Mouse (Mus musculus): ENCODE data around the gene Gm11027. TPM values are rescaled to one million over a fixed set of nuclear protein-coding genes. Genes with fewer than 3 reads are reported as not detected.

The Gm11027 gene
- polyA plus RNA-seq, 1 experiment from 2014 or later = not detected

DNA sequence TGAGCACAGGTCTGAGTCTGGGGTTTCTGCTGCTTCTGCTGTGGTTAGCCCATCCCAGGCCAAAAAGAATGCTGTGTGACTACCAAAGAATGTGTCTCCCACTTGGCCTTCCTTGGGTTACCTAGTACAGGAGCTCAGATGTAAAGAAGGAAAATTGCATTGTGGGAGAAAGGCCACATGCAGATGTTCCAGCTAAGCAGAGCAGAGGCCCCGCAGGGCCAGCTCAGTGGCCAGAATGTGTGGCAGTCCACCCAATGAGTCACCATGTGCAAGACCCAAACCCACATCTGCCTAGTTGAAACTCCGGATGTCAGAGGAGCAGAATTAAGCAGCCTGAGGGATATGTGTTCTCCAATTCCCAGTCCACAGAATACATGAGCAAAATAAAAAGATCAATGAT is 16.9 kb upstream of the Gm11027 start:
- no peaks in the 10 kb centered on the region for H3K27me3 ChIP-seq
- in situ Hi-C loops (cut with MboI; ENCODE audit: low pct_unique_long_range_greater_than_20kb) = no loop called here
- ATAC-seq (no peak), DNase-seq (ENCODE audit: low read depth, low spot score) (no peak)
- TF ChIP-seq CTCF (IDR thresholded peaks at IDR 0.05) = no peak
- ChIA-PET CTCF (interaction anchor here (0.8 kb wide), 1 partner anchor 22 kb away, joined by 3 read pairs; no protein-coding TSS in a partner anchor), POLR2A (no interaction called here)

DNA sequence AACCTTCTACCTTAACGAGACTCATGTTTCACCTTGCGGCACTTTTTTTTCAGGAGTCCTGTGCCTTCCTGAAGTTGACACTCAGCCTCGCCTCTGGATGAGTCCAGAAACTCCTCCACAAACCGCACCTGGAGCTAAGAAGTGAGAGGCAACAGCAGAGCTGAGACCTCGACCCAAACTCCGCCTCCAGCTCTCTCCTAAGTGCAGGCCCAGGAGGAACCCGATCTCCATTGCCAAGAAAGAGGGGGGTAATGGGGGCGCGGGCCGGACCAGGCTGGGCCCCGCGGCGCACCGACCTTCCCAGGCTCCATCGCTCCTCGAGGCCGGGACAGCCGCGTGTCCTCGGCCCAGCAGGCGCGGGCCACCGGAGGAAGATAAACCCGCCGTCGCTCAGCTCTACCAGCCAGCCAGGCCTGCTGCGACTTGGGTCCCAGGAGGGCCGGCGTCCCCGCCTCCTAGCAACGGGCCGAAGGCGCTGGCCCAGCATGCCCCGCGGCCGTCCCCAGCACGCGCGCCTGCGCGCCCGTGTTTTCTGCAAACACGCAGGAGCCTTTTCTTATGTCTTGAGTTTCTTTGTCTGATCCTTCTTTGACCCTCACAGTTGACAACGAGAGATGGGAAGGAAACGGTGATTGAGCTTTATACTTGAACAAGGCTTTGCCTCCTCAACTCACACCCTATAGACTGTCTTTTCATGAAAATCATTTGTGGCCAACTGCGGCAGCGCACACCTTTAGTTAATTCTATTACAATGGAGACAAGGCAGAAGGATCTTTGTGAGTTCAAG is 12.4 kb upstream of the Gm11027 start, which contains the start of gene Wdr60:
Gene Wdr60, minus strand, starts transcription at position 468 of the 787 bp plus-strand sequence.
- CTCF ChIA-PET = interaction anchor here (1.7 kb wide), 1 partner anchor 16 kb away, joined by 7 read pairs; no protein-coding TSS in a partner anchor
- POLR2A ChIA-PET = interaction anchor here (0.6 kb wide), 1 partner anchor 129 kb away, joined by 3 read pairs; no protein-coding TSS in a partner anchor
- in situ Hi-C loops (cut with MboI; ENCODE audit: low pct_unique_long_range_greater_than_20kb) = no loop called here
- DNase-seq (ENCODE audit: low read depth, low spot score) = peak; percentile 22
- H3K27me3 ChIP-seq = no peaks in the 10 kb centered on the region
- no peak for TF ChIP-seq CTCF (IDR thresholded peaks at IDR 0.05)
- ATAC-seq = peak; percentile 92

DNA sequence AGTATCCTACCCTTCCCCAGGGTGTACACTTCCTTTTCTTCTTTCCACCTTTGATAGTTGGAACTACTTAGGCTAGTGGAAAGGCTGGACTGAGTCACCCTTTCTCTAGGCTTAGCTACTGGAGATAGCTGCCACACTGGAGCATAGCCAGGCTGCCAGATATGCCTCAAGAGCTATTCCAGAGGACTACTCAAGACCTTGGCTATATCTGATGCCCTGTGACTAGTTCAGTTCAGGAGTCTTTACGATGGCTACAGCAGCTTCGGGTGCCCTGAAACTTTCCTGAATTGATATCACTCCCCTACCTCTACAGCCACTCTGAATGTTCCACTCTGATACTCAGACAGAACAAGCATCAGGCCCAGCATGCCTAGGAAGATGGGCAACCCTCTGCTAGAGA is 10.4 kb upstream of the Gm11027 start:
- CTCF ChIA-PET = interaction anchor here (0.9 to 1.3 kb wide), 2 partner anchors 30 to 162 kb away, joined by 3 read pairs; no protein-coding TSS in a partner anchor
- no peak for ATAC-seq
- TF ChIP-seq CTCF (IDR thresholded peaks at IDR 0.05) = no peak
- POLR2A ChIA-PET = no interaction called here
- in situ Hi-C loops (cut with MboI; ENCODE audit: low pct_unique_long_range_greater_than_20kb) = no loop called here
- no peaks in the 10 kb centered on the region for H3K27me3 ChIP-seq
- no peak for DNase-seq (ENCODE audit: low read depth, low spot score)

DNA sequence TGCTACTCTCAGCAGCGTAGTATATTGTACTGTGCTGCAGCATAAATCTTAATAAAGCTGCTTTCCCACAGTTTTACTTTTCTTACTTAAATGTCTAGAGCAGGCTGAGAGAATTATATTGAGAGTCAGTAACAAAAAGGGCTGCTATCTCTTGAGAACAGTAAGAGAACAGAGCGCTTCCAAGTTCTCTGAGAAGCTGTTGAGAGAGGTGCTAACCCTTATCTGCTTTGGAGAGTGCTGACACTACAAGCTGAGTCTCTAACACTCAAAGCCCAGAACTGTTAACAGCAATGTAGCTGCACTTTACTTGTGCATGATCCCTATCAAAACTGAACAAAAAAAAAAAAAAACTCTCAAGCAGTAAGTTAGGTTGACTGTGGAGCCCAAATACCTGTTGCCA is 9.9 kb upstream of the Gm11027 start:
- POLR2A ChIA-PET = no interaction called here
- CTCF ChIA-PET = interaction anchor here (0.9 kb wide), 1 partner anchor 161 kb away, joined by 3 read pairs; no protein-coding TSS in a partner anchor
- no peaks in the 10 kb centered on the region for H3K27me3 ChIP-seq
- in situ Hi-C loops (cut with MboI; ENCODE audit: low pct_unique_long_range_greater_than_20kb) = no loop called here
- ATAC-seq (no peak), DNase-seq (ENCODE audit: low read depth, low spot score) (no peak)
- TF ChIP-seq CTCF (IDR thresholded peaks at IDR 0.05) = no peak

DNA sequence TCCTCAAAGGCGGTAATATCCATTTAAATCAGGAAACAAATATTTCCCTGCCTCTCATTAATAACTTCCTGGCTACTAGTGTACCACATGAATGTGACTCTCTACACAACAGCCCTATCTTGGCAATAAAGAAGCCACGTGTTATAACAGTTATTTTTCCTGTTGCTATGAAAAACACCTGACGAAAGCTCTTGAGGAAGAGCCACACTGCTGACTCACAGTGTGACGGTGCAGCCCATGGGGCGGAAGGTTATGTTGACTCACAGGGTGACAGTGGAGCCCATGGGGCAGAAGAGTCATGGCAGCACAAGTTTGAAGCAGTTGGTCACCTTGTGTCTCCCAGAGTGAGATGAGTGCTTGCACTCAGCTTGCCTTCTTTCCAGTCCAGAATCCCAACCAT is 5.7 kb upstream of the Gm11027 start:
- no peaks in the 10 kb centered on the region for H3K27me3 ChIP-seq
- ATAC-seq = peak; percentile 91
- peak; percentile 25 for DNase-seq (ENCODE audit: low read depth, low spot score)
- ChIA-PET POLR2A (no interaction called here), CTCF (no interaction called here)
- in situ Hi-C loops (cut with MboI; ENCODE audit: low pct_unique_long_range_greater_than_20kb) = no loop called here
- TF ChIP-seq CTCF (IDR thresholded peaks at IDR 0.05) = no peak

DNA sequence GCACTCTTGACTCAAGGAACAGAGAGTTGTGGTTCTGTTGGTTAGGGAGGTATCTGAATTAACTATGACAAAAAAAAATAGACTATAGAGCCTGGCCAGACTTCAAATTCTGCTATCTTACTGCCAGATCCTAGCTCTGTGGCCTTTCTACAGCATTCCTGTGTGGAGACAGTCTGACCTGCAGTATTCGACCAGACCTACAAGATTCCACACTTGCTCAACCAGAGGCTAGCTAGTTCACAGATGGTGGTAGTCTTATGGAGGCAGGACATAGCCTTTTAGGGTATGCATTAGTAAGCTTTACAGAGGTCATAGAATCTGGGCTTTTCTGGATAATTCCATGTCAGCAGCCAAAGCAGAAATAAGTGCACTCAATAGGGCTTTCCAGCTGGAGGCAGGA is 4.6 kb upstream of the Gm11027 start:
- DNase-seq (ENCODE audit: low read depth, low spot score) (no peak), ATAC-seq (no peak)
- TF ChIP-seq CTCF (IDR thresholded peaks at IDR 0.05) = no peak
- in situ Hi-C loops (cut with MboI; ENCODE audit: low pct_unique_long_range_greater_than_20kb) = no loop called here
- ChIA-PET POLR2A (no interaction called here), CTCF (no interaction called here)
- no peaks in the 10 kb centered on the region for H3K27me3 ChIP-seq

DNA sequence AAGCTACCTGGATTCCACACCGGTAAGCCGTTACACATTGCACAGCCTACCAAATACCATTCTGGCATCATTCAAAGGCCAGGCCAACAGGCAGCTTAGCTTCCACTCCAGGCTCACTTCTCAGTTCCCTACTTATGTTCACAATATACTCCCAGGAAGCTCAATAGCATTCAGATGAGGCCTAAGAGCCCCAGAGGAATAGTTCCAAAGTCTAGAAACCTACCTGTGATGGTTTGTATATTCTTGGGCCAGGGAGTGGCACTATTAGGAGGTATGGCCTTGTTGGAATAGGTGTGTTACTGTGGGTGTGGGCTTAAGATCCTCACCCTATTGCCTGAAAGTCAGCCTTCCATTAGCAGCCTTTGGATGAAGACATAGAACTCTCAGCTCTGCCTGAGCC is 4.1 kb upstream of the Gm11027 start:
- ChIA-PET CTCF (no interaction called here), POLR2A (interaction anchor here (0.6 kb wide), 1 partner anchor 40 kb away, joined by 4 read pairs; no protein-coding TSS in a partner anchor)
- TF ChIP-seq CTCF (IDR thresholded peaks at IDR 0.05) = no peak
- DNase-seq (ENCODE audit: low read depth, low spot score) (no peak), ATAC-seq (no peak)
- H3K27me3 ChIP-seq = no peaks in the 10 kb centered on the region
- in situ Hi-C loops (cut with MboI; ENCODE audit: low pct_unique_long_range_greater_than_20kb) = no loop called here

DNA sequence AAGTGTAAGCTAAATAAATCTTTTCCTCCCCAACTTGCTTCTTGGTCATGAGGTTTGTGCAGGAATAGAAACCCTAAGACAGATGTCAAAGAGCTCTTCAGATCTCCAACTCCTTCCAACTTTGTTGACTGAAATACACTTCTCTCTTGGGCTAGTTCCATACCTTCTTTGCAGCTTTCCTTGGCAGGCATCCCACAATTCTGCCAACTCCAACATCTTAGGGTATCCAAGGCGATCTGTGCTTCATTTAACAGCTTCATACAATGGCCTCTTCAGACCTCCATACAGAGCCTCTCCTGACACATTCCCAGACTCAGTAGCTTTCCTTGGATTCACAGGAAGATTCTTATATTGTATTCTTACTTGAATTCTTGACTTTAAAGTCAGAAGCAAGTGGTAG is 1.5 kb upstream of the Gm11027 start:
- in situ Hi-C loops (cut with MboI; ENCODE audit: low pct_unique_long_range_greater_than_20kb) = no loop called here
- H3K27me3 ChIP-seq = no peaks in the 10 kb centered on the region
- DNase-seq (ENCODE audit: low read depth, low spot score) (no peak), ATAC-seq (no peak)
- no peak for TF ChIP-seq CTCF (IDR thresholded peaks at IDR 0.05)
- CTCF ChIA-PET = no interaction called here
- POLR2A ChIA-PET = no interaction called here

DNA sequence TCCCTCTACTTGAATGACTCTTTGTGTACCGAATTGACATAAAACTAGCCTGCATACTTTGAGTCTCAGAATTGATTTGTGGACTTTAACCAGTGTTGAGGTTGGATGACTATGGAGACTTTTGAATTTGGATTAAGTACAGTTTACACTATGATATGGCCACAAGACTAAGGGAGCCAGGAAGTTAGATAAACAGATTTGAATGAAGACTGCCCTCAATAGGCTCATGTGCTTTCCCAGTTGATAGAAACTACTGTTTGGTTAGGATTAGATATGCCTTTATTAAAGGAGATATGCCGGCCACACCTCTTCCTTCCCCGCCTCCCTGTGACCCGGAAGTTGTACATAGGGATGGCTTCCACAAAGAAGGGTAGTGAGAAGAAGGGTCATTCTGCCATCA is 445 bp downstream of the Gm11027 start:
- POLR2A ChIA-PET = no interaction called here
- in situ Hi-C loops (cut with MboI; ENCODE audit: low pct_unique_long_range_greater_than_20kb) = no loop called here
- H3K27me3 ChIP-seq = no peaks in the 10 kb centered on the region
- CTCF ChIA-PET = no interaction called here
- ATAC-seq (no peak), DNase-seq (ENCODE audit: low read depth, low spot score) (no peak)
- TF ChIP-seq CTCF (IDR thresholded peaks at IDR 0.05) = no peak

DNA sequence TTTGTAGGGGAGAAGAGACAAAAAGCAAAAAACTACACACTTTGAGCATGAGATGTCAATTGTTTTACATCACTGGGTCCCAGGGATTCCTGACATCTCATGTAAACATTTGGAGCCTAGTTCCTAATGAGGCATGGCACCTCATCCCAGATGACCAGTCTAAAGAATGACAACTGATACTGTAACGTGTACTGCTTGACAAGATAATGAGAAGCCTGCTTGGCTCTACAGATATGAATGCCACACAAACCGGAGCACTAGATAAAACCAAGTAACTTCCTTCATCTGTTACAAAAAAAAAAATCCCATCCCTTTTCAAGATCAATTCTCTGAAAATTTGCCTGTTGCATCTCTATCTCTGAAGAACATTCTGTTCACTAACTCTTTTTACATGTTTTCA is 1.8 kb downstream of the Gm11027 start:
- no peak for TF ChIP-seq CTCF (IDR thresholded peaks at IDR 0.05)
- ChIA-PET CTCF (interaction anchor here (1.5 kb wide), 1 partner anchor 9 kb away, joined by 3 read pairs; no protein-coding TSS in a partner anchor), POLR2A (interaction anchor here (0.6 kb wide), 1 partner anchor 34 kb away, joined by 3 read pairs; no protein-coding TSS in a partner anchor)
- ATAC-seq (no peak), DNase-seq (ENCODE audit: low read depth, low spot score) (no peak)
- no peaks in the 10 kb centered on the region for H3K27me3 ChIP-seq
- in situ Hi-C loops (cut with MboI; ENCODE audit: low pct_unique_long_range_greater_than_20kb) = no loop called here

DNA sequence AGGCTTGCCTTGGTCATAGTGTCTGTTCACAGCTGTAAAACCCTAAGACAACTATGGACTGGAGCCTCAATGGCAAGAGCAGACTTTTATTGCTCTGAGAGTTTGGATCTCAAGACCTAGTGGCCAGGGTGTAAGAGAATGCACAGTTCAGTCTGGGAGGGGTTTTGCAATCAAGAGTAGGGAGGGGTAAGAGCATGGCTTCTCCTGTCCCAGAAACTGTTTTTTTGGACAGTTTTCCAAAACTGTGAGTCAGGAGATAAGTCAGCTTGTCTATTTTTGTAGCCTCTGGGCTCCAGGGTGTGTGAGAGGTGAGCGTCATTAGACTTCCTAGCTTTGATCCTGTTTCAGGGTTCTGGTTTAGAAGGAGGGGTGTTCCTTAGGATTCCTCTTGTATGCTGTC is 3.4 kb downstream of the Gm11027 start:
- no peak for ATAC-seq
- no peaks in the 10 kb centered on the region for H3K27me3 ChIP-seq
- no peak for DNase-seq (ENCODE audit: low read depth, low spot score)
- in situ Hi-C loops (cut with MboI; ENCODE audit: low pct_unique_long_range_greater_than_20kb) = no loop called here
- CTCF ChIA-PET = interaction anchor here (1.5 to 2.0 kb wide), 2 partner anchors 11 to 15 kb away, joined by 3 to 7 read pairs; partner anchors contain the start of gene Wdr60
- POLR2A ChIA-PET = interaction anchor here (0.6 kb wide), 1 partner anchor 94 kb away, joined by 3 read pairs; no protein-coding TSS in a partner anchor
- no peak for TF ChIP-seq CTCF (IDR thresholded peaks at IDR 0.05)
